Mouse (Mus musculus): ENCODE measurements around the gene Naa35.

Naa35 gene

DNA sequence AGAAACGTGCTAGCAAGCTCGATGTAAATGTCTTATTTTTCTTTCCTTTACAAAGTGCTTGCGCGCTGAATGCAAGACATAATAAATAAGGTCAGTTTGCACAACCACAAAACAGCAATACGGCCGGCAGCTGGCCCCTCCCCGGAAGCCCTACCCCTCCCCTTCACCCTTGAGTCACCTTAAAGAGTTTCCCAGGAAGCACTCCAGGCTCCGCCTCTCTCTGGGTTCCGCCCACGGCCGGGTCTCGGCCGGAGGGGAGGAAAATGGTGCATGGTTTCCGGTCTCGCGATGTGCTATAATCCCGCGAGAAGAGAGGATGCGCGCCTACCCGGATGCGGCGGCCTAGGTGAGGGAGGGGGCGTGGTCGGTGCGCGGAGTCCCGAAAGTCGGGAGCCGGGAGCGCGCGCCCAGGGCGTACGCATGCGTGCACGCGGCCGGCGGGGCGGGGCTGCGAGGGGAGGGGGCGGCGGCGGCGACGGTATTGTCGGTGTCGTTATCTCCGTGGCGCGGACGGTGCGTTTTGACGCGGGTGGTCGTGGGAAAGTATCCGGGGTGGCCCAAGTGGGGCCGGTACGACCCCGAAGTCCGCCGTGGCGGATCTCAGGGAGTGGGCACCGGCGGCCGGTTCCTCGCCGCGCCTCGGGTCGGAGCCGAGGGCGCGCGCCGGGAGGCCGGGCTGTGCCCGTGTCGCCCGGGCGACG lies at the start of gene Naa35, which contains the start of gene Agtpbp1:
Gene Naa35 (plus strand): TSS at position 313 of the 701 bp plus-strand sequence.
Gene Agtpbp1 (minus strand): TSS at position 281 of the 701 bp plus-strand sequence.
- in situ Hi-C loops (cut with MboI, MseI) = no loop called here

DNA sequence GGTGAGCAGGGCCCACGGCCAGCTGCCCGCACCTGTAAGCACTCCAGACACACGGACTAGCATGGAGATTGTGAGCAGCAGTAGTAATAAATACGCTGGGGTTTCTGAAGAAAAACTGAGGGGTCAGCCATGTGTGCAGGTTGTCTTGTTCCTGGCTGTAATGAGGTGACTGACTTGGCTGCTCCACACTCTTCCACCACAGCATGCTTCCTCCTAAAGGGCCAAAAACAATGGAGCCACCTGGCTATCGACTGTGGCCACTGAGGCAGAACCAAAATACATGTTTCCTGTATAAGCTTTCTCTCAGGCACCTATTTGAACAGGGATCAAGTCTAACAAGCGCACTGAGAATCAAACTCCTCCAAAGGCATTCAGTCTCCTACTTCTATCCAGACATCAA lies 49.3 kb upstream of the Naa35 start:
- in situ Hi-C loops (cut with MboI, MseI) = no loop called here

DNA sequence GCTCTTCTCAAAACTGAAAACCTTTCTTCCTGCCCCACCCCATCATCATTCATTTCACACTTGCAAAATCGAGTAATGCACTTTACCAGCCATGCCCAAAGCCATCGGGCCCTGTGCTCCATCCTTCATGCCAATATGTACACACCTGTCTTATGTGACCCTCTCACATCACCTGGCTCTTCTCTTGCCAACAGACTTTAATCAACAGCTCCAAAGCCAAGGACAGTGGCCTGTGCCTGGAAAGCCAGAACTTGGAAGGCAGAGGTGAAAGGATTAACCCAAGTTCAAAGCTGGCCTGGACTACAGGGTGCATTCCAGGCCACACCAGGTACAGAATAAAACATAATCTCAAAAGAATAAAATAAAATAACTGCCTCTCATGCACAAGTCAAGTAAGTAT lies 48.4 kb upstream of the Naa35 start:
- in situ Hi-C loops (cut with MboI, MseI) = no loop called here

DNA sequence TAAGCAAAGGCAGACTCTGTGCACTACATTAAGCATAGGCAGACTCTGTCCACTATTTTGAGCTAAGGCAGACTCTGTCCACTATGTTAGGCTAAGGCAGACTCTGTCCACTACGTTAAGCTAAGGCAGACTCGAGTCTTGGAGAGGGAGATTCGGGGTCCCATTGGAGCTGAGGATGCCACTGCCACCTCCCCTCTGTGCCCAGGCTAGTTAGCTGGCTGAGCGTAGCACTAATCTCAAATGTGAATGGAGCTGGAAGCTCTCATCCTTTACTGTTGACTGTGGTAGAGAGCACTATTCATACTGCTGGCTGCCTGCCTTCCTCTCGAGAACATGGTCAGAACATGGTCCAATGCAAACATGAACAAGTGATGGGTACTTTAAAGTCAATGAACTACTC lies 46.4 kb upstream of the Naa35 start:
- in situ Hi-C loops (cut with MboI, MseI) = no loop called here

DNA sequence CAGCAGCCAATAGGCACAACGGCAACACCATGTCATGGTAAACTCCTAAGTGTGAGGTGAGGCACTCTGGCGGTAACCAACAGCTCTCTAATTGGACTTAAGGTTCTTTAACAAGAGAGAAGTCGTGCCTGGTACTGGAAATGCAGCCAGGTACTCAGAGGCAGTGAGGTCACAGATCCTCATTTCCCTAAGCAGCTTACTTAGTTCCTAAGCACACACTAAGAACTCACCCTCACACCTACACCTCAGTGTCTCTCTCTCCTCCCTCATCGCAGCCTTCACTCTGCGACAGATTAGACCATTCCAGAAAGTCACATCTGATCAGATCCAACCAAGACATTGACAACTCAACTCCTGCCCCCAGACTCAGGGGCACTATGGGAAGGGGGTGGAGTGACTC lies 45.0 kb upstream of the Naa35 start:
- in situ Hi-C loops (cut with MboI, MseI) = no loop called here

DNA sequence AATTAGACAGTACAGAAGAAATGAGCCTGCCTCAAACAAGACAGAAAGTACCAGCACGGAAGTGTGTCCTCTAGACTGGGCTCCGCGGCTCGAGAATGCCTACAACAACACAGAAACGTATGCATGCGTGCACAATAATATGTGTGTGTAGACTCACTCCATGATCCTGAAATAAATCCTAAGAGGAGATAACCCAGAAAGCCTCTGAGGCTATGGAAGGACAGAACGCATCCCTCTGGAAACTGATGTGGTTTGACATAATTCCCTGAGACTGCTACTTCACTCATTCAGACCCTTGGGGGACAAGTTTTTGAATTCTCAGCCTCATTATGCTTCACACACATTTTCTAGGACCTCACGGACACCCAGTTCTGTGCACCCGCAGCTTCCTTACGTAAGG lies 42.6 kb upstream of the Naa35 start:
- in situ Hi-C loops (cut with MboI, MseI) = no loop called here

DNA sequence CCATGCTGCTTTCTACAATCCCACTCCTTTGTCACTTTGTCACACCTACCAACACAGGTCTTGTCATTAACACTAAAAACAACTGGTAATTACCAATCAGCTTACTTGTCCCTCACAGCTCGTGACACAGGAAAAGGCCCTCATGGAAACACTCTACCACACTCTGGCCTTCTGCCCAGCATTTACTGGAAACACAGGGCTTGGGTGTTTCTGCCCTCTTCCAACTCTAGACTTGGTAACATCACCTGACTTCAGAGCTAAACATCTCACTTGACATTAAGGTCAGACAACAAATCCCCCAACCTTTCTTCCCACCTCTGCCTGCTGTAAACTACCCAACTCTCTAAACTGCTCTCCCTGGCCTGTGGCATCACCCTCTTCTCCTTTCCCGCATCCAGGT lies 38.0 kb upstream of the Naa35 start:
- in situ Hi-C loops (cut with MboI, MseI) = no loop called here

DNA sequence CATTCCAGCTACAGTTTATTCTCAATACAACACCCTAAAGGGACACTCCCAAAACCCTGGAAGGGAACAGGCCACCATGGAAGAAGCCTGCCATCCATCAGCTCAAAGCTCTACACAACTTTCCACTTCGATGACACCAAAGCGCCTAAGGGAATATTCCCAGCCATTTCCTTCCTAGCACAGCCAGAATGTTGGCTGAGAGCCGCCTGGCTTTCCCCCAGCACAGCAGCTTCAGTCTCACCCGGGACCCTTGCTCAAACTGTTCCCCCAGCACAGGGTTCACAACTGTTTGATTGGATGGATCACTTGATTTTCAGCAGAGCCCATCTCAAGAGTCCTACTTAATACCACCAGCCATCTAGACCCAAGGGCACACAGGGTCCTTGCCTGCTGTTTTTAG lies 37.3 kb upstream of the Naa35 start:
- in situ Hi-C loops (cut with MboI, MseI) = no loop called here

DNA sequence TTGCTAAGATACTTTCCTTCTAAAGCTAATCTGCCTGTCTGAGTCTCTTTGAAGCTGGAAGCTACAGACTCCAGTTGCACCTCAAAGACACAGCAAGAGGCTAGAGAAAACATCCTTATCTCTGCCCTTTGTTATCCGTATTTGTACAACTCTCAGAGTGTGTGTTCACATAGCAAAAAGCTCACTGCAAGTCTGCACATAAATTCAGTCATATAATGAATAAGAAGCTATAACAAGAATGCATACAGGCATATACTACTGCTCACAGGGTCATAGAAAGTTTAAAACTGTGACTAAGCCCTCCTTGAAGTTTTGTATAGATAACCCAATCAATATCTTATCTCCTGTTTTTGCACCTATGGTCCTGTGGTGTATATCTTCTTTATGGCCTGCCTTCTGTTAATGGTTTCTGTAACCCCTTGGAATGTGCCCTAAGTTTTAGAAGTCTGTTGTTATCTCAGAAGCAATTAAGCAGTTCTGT lies 35.7 kb upstream of the Naa35 start:
- in situ Hi-C loops (cut with MboI, MseI) = no loop called here

DNA sequence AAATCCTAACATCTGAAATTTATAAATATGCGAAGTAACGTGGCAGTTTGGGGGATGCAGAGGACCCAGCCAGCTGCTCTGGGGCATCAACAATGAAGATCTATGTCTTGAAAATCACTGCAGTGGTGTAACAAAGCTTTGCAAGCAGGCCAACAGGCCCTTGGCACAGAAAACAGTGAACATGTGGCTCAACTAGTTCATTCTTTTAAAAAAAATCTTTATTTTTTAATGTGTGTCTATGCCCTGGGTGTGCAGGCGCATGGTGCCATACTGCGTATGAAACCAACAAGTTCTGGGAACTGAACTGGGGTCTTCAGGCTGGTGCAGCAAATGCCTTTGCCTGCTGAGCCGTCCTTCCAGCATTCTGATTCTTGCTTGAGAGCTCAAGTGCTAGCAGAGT lies 32.8 kb upstream of the Naa35 start:
- in situ Hi-C loops (cut with MboI, MseI) = no loop called here

DNA sequence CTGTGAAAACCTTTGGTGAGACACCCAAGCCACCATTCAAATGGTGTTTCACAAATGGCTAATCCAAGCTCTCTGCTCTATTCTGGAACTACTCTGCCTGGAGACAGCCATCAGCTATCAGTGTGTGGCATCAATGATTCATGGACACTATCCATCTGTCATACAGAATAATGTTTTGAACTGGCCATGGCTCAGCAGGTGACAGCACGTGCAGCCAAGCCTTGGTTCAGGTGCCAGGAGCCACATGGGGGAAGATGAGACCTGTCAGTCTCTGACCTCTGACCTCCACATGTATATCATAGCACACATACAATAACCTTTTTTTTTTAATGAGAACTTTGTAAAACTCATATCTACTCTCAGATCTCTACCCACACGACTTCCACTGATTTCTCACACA lies 32.3 kb upstream of the Naa35 start:
- in situ Hi-C loops (cut with MboI, MseI) = no loop called here

DNA sequence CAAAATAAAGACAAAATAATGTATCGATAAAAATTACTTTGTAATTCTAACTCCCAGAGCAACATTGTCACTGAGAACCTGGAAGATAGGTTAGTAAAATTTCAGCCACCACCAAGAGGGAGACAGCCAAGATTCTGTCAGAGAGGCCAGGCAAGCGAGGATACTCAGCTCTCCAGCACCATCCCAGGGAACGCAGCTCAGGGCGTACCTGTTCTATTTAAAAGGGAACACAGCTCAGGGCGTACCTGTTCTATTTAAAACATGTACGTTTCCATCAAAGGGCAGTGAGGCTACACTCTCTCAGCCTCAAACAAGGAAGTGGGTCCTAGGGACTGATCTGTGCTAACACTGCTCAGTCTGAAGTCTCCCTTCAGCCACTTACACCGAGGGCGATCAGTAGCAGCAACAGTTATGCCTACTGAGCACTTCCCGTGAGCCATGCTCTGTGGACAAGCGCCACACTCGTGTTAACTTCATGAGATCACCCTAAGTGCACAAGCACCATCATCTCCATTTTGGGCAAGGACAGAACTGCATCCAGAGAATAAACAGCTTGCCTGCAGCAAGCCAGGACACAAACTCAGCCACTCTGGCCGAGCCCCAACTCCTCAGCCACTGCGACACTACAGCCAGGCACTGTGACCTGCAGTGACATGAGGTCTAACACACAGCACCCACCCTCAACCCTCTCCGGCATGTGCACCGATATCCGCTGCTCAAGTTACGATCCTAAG lies 30.1 kb upstream of the Naa35 start:
- in situ Hi-C loops (cut with MboI, MseI) = no loop called here

DNA sequence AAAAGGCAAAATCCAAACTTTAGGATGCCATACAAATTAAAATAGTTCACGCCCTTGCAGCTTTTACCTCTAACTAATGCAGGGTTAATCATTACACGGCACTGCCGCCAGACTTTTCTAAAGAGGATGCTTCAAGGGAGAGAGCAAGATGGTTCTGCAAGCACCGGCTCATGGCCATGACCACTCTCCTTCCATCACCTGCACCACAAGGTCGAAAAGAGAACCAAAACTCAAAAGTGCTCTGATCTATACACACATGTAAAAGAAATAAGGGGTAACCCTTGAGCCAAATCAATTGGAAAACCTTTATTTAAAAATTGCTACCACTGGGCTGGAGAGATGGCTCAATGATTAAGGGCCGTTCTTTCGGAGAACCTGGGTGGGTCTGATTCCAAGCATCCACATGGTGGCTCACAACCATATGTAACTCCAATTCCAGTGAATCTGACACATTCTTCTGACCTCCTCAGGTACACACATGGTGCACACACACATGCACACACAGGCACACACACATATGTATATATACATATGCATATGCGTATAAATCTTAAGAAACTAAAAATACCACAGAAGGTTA lies 29.4 kb upstream of the Naa35 start:
- in situ Hi-C loops (cut with MboI, MseI) = no loop called here

DNA sequence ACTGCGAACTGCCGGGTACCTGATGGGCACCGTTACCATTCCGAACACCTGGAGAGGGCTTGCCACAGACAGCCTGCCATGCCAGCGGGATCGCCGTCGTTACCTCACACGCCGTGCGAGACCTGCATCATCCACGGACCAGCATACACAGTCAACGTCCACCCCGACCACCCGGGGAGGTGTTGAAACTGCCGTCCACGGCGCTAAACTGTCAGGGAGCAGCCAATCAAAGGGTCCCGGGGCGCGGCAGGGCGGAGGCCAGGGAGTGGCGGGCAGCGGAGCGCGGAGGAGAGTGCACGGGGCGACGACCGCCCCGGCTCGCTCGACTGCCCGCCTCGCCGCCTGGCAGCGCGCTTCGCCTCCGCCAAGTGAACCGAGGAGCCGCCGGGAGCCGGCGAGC lies 28.4 kb upstream of the Naa35 start:
- in situ Hi-C loops (cut with MboI, MseI) = no loop called here

DNA sequence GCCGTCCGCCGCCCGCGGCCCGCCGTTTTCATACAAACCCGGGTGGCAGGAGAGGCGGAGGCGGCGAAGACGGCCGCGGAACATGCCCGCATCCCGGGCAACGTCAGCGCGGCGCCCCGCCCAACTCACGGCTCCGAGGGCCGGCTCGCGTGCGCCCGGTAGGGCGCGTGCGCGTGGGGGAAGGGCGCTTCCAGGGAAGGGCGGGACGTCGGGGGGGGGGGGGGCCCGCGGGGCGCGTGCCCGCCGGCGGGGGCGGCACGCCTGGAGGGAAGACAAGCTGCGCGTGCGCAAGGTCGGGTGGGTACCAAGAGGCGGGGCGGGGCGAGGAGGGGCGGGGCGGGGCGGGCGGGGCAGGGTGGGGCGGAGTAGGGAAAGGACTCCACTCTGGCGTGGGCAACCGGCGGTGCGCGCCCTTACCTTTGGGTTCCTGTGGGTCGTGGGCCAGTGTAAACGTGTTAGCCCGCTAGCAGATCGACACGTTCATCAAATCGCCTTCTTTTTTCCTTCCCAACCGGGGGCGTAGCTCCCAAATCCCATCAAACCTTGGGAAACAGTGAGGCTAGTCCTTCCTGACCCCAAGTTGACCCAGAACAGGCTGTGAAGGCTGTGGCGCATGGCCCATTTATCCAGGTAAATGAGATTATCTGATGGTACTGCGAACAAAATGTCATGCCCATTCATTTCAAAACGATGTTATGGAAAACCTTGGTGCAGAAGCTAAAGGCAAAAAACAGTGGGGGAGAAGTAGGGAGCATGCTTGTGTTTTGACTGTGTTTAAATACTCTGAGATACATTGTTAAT lies 27.7 kb upstream of the Naa35 start:
- in situ Hi-C loops (cut with MboI, MseI) = no loop called here

DNA sequence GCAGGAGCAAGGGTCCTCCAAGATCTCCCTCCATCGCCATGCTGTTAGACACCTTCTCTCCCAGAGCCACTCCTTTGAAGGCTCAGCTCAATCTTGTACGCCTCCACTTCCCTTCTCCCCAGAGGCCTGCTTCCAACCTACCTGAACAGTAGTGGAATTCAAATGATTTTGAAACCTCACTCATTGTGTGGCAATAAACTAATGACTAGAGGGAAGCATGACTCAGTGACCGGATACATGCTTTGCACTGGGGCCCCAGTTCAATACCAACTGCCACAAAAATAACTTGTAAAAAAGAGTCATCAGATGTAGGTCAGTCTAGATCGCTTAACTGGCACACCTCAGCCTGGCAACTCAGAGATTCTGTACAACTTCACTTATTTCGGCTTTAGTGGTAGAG lies 26.3 kb upstream of the Naa35 start:
- in situ Hi-C loops (cut with MboI, MseI) = no loop called here

DNA sequence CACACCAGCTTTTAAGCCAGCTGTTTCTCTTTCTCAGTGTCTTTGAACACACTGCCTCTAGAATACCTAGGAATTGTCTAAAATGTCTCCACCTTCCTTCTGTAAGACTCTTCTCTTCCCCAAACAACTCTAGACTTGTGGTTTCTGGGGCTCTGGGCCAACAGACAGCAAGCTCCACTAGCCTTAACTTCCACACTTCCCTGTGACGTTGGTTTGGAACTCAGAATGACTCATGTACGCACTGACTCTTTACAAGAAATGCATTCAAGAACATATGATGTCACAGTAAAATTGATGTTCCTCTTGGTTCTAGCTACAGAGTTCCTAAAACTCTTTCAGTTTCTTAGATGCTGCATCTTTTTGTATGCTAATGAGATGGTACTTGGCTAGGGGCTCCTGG lies 22.6 kb upstream of the Naa35 start:
- in situ Hi-C loops (cut with MboI, MseI) = no loop called here

DNA sequence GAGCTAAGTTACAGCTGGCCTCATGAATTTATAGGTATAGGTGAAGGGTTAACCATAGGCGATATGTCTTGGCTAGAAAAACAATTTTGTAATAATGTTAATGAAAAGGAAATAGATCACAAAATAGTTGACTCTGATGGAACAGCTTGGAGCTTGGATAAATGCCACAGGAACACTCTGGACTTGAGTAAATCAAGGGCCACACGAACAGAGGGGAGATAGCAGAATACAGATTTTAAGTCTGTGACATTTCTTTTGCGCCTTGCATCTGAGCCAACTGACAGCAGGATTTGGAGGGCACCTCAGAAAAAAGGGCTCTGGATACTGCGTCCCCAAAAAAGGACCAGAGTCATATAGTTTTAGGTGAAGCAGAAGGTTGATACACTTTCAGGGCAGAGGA lies 20.6 kb upstream of the Naa35 start:
- in situ Hi-C loops (cut with MboI, MseI) = no loop called here

DNA sequence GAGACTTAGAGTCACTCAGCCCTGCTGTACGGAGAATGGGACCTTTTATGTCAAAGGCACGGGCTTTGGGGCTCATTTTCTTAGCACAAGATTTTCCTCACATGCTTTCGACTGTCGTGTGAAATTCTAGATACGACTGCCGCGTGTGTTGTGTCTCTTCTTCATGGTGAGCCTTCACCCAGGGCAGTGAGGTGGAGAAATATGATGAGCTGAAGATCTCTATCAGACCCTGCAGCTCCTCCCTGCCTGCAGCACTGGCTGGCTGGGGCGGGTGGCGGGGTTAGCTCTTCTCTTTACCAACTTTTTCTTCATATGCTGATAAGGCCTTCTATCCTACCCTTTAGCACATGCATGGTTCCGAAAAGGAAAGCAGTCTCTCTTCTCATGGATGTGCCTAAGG lies 20.1 kb upstream of the Naa35 start:
- in situ Hi-C loops (cut with MboI, MseI) = no loop called here

DNA sequence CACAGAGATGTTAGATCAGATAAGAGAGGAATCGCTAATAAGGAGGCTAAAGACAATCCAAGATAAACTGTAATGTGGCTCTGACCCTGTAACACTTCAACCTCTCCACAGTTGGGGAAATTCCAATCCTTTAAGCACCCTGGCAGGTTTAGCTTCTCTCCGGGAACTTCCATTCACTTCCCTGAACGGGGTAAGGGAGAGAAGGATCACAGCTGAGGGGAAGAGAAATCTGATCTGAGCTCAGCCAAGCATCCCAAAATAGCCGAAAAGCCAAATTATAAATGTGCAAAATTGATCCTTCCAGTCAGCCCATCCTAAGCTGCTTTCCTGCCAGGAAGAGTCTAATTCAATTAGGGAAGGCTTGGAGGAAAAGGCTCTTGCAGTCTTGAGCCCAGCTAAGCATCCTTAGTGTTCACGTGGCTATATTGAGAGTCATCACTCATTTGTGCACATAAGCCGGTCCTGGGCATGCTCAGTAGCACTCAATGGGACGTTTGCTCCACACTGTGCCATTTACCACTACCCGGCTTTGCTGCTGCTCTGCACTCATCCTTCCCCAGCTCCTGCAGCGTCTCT lies 19.0 kb upstream of the Naa35 start:
- in situ Hi-C loops (cut with MboI, MseI) = no loop called here

DNA sequence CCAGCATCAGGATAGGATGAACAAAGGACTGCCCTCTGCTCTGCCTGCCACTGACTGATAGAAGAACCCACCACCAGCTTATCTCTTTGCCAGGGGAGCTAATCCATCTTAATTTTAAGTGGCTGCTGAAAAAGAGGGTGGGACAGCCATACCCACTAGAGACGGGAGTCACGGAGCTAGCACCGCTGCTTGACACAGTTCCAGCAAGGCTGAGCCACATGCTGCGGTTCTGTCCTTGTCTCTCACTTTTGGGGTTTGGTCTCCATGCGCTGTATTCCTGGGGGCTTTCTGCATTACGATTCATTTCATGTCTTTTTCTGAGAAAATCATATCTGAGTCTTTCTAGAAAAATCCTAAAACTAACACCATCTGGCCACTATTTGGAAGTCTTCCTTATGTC lies 14.0 kb upstream of the Naa35 start:
- in situ Hi-C loops (cut with MboI, MseI) = no loop called here

DNA sequence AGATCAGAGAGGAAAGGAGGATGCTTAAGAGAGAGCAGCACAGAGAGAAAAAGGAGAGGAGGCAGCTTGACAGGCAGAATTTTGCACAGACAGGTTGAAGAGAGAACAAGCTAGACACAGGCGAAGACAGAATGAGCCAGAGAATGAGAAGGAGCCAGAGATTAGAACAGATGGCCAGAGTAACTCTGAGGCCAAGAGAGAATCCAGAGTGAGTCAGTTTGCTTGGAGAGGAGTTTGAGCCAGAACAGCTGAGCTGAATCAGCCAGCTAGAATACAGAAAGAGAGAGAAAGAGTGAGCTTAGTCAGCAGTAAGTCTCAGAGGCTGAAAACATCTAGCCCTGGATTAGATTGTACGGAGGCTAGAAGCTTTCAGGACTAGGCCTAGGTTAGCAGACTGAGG lies 12.5 kb upstream of the Naa35 start:
- in situ Hi-C loops (cut with MboI, MseI) = no loop called here
